Comparison of ENCODE assay signal across 10 mouse cellular contexts in genomic region chr15:77810416-77811098, GRCm38 (mm10). TPM values are rescaled to one million over a fixed set of nuclear protein-coding genes. Genes with fewer than 3 reads are reported as not detected.
DNase-seq lines count a peak whose midpoint lies in the region; ATAC-seq and TF ChIP-seq lines count a peak whose summit lies in the region.
"Had no signal": no experiment of that assay in that cellular context is flagged by ENCODE, and none has a peak within 500 bp of the region (broad histone marks: within the 10 kb centered on the region; RNA-seq: fewer than 3 reads in every experiment).

No protein-coding gene starts in this region.

- no peaks in the 10 kb centered on the region for H3K27me3 ChIP-seq in heart, adult 2 months (ENCODE audit: control insufficient read depth, insufficient read depth, low read length)
- no peaks in the 10 kb centered on the region for H3K27me3 ChIP-seq in neural tube, embryonic 11.5 days (ENCODE audit: control insufficient read depth, insufficient read depth, low read length)
- H3K27me3 ChIP-seq in limb, embryonic 12.5 days = no peaks in the 10 kb centered on the region
- H3K27me3 ChIP-seq in stomach, embryonic 15.5 days (replicated peaks) = no peaks in the 10 kb centered on the region

- ATAC-seq in neural tube, embryonic 11.5 days (ENCODE audit: insufficient read depth, low FRiP score, low TSS enrichment) = no peak
- no peak for ATAC-seq in limb, embryonic 12.5 days (ENCODE audit: insufficient number of reproducible peaks, insufficient read depth, low FRiP score, low TSS enrichment, low read depth)
- ATAC-seq in stomach, embryonic 15.5 days (ENCODE audit: insufficient read depth, low FRiP score, low read depth) = no peak

- peaks cover 8% of the 10 kb centered on the region for H3K79me2 ChIP-seq in heart, adult 2 months (replicated peaks; ENCODE audit: control insufficient read depth, insufficient read depth, low read length)

- no peak for DNase-seq in heart, adult 2 months
- DNase-seq in heart, postnatal 25 days (ENCODE audit: low spot score) = no peak
- no peak for DNase-seq in neural tube, embryonic 11.5 days (ENCODE audit: low spot score)
- no peak for DNase-seq in neural tube, embryonic 10.5 days (ENCODE audit: extremely low spot score, low spot score)
- DNase-seq in adrenal gland, adult (ENCODE audit: inconsistent age in 2 of 2, low spot score in 1 of 2) = no peak
- DNase-seq in gastrocnemius, adult 8-10 months (ENCODE audit: low spot score in 2 of 2) = no peak
- DNase-seq: spleen, adult 18-20 months had no signal

- WGBS in heart, adult 2 months = 68% methylated on average over 17 of the region's 17 CpGs
- 75% methylated on average over 17 of the region's 17 CpGs for WGBS in neural tube, embryonic 11.5 days
- WGBS in limb, embryonic 12.5 days = 87% methylated on average over 17 of the region's 17 CpGs
- WGBS in stomach, embryonic 15.5 days = 80% methylated on average over 17 of the region's 17 CpGs

- no peak for TF ChIP-seq POLR2A in heart, adult 2 months (IDR thresholded peaks at IDR 0.05; ENCODE audit: insufficient read depth, low read depth, low read length)

- H3K4me1 ChIP-seq in heart, adult 2 months (ENCODE audit: control insufficient read depth, insufficient read depth, low read length) = peaks cover 63% of the 10 kb centered on the region
- no peaks in the 10 kb centered on the region for H3K4me1 ChIP-seq in neural tube, embryonic 11.5 days (ENCODE audit: control insufficient read depth, insufficient read depth, low read length)
- H3K4me1 ChIP-seq in limb, embryonic 12.5 days (replicated peaks) = peaks cover 42% of the 10 kb centered on the region
- H3K4me1 ChIP-seq in stomach, embryonic 15.5 days = peaks cover 35% of the 10 kb centered on the region

- H3K9ac ChIP-seq in heart, adult 2 months (ENCODE audit: low read depth, low read length) = peak overlapping the region; percentile 13; the same call in 1 of the 2 replicates
- H3K9ac ChIP-seq in neural tube, embryonic 11.5 days (ENCODE audit: low read length) = no peak overlapping the region
- no peak overlapping the region for H3K9ac ChIP-seq in limb, embryonic 12.5 days (replicated peaks)
- no peak overlapping the region for H3K9ac ChIP-seq in stomach, embryonic 15.5 days

- TF ChIP-seq CTCF in heart, adult 2 months (IDR thresholded peaks at IDR 0.05) = no peak

- intact Hi-C loops in heart, adult 2 months (cut with DNase I) = no loop called here
- intact Hi-C loops in heart, postnatal 25 days (cut with DNase I) = no loop called here

- H3K27ac ChIP-seq in heart, adult 2 months = no peak overlapping the region
- 0 out of 2 replicates have a peak overlapping the region, but pooled peaks have one; percentile 14 for H3K27ac ChIP-seq in neural tube, embryonic 11.5 days (ENCODE audit: low read depth, low read length)
- H3K27ac ChIP-seq in limb, embryonic 12.5 days = peak overlapping the region; percentile 0; the same call in 1 of the 2 replicates
- H3K27ac ChIP-seq in stomach, embryonic 15.5 days = peak overlapping the region; percentile 2; the same call in 1 of the 2 replicates
- H3K27ac ChIP-seq: macrophage had no signal

- H3K4me3 ChIP-seq in heart, adult 2 months = no peak overlapping the region
- H3K4me3 ChIP-seq in neural tube, embryonic 11.5 days (ENCODE audit: low read depth, low read length) = no peak overlapping the region
- H3K4me3 ChIP-seq in limb, embryonic 12.5 days (replicated peaks) = no peak overlapping the region
- H3K4me3 ChIP-seq in stomach, embryonic 15.5 days (replicated peaks) = no peak overlapping the region

- no peak overlapping the region for H3K4me2 ChIP-seq in neural tube, embryonic 11.5 days (ENCODE audit: low read depth)
- H3K4me2 ChIP-seq in limb, embryonic 12.5 days = no peak overlapping the region
- no peak overlapping the region for H3K4me2 ChIP-seq in stomach, embryonic 15.5 days

- no peaks in the 10 kb centered on the region for H3K9me3 ChIP-seq in neural tube, embryonic 11.5 days (ENCODE audit: control insufficient read depth, low read length)
- no peaks in the 10 kb centered on the region for H3K9me3 ChIP-seq in limb, embryonic 12.5 days
- no peaks in the 10 kb centered on the region for H3K9me3 ChIP-seq in stomach, embryonic 15.5 days

- no peak for TF ChIP-seq EP300 in heart, adult 2 months (IDR thresholded peaks at IDR 0.05; ENCODE audit: insufficient read depth, low read depth, low read length)

- peaks cover 35% of the 10 kb centered on the region for H3K36me3 ChIP-seq in heart, adult 2 months (ENCODE audit: control insufficient read depth, insufficient read depth, low read length)
- H3K36me3 ChIP-seq in neural tube, embryonic 11.5 days (ENCODE audit: control insufficient read depth, insufficient read depth, low read length) = peaks cover 5% of the 10 kb centered on the region; the same call in 1 of the 2 replicates
- H3K36me3 ChIP-seq in limb, embryonic 12.5 days = peaks cover 53% of the 10 kb centered on the region
- peaks cover 41% of the 10 kb centered on the region for H3K36me3 ChIP-seq in stomach, embryonic 15.5 days

RNA-seq across cellular contexts. Expression of gene Myh9, which starts 31.4 kb away (rescaled TPM):
- 100 to 1,000 TPM in 1 of 2 experiments, 10 to 100 TPM in 1; 88.3 to 111 TPM for total RNA-seq in heart, adult 2 months (2021)
- polyA plus RNA-seq in heart, adult 2 months (2012; rRNA removed) = 30.4 and 46.8 TPM in 2 replicates
- 100 to 1,000 TPM; 122 to 124 TPM for total RNA-seq in heart, postnatal 25 days (2021)
- polyA plus RNA-seq in neural tube, embryonic 11.5 days (2014; fragmentation: Nextera tagmentation; extraction: Ambion mirVana) = 24.5 and 25.3 TPM in 2 replicates
- 40.0 and 43.1 TPM in 2 replicates for polyA plus RNA-seq in limb, embryonic 12.5 days (2016; fragmentation: Nextera tagmentation; extraction: Ambion mirVana)
- polyA plus RNA-seq in stomach, embryonic 15.5 days (2015; fragmentation: Nextera tagmentation; extraction: Ambion mirVana) = 57.0 TPM in 2 replicates
- 10 to 100 TPM; 33.4 to 51.3 (median 39.4) TPM for total RNA-seq in gastrocnemius, adult 8-10 months (2022)

RNA-seq across cellular contexts. Expression of gene Apol8, which starts 53.8 kb away (rescaled TPM):
- total RNA-seq in heart, adult 2 months (2021) = under 1 TPM in 1 of 2 experiments, not detected in 1; 0.55 TPM
- 0.06 TPM in 1 of 2 replicates, not detected in the other for polyA plus RNA-seq in heart, adult 2 months (2012; rRNA removed)
- not detected for total RNA-seq in heart, postnatal 25 days (2021)
- 0.08 TPM in 1 of 2 replicates, not detected in the other for polyA plus RNA-seq in neural tube, embryonic 11.5 days (2014; fragmentation: Nextera tagmentation; extraction: Ambion mirVana)
- polyA plus RNA-seq in limb, embryonic 12.5 days (2016; fragmentation: Nextera tagmentation; extraction: Ambion mirVana) = 0.15 and 0.23 TPM in 2 replicates
- 0.75 and 1.7 TPM in 2 replicates for polyA plus RNA-seq in stomach, embryonic 15.5 days (2015; fragmentation: Nextera tagmentation; extraction: Ambion mirVana)
- under 1 TPM in 2 of 4 experiments, not detected in 2; 0.63 to 0.86 TPM for total RNA-seq in gastrocnemius, adult 8-10 months (2022)
- polyA plus RNA-seq: macrophage had no signal
